Mouse (Mus musculus): ENCODE results near the gene Nrde2.

Gene Nrde2

DNA sequence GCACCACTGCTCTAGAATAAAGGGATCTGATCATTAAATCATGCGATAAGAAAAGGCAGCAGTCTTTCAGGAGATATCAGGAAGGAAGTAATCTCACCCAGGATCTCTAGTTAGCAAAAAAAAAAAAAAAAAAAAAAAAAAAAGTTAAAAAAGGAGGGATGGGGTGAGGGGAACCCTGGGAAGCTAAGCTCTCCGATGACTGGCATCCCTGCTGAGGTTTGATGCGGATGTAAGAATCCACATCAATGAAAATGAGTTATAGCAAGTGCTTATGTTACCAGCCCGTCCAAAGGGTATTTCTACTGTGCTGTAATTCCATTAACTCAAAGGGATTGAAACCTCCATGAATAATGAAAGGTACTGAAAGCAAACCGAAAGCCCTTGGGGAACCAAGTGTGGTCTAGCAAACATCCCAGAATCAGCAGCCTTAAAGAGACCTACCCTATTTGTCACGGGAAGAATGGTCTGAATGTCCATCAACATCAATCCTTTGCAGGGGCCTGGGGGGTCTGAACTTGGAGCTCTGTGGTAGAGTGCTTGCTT is 19.5 kb upstream of the Nrde2 start:
- no peak for DNase-seq

GRCm38 (mm10) chr12:100176469-100177056 is 17.1 kb upstream of the Nrde2 start:
- no peak for DNase-seq

- no peak for DNase-seq
Observed at GRCm38 (mm10) chr12:100172481-100172880, 13.0 kb upstream of the Nrde2 start.

- no peak for DNase-seq
Observed at GRCm38 (mm10) chr12:100167931-100168871, 8.7 kb upstream of the Nrde2 start.

DNA sequence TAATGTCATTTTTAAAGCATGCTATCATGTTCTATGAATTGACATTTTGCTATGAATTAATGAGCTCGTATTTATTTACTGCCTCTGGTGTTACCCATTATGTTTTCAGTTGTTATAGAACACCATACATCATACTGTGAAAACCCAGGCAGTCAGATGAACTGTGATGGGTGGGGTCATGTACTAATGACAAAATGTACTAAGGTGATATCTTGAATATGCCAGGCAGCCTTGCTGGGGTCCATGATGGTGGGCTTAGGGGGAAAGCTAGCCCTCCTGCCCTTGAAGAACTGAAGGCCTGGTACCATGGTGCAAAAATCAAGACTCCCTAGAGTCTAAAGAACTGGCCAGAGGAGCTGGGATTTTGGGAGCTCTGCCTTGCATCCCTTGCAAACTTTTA is 8.0 kb upstream of the Nrde2 start:
- no peak for DNase-seq

GRCm38 (mm10) chr12:100166939-100167338 is 7.5 kb upstream of the Nrde2 start:
- peak; percentile 36 for DNase-seq

- peak; percentile 62 for DNase-seq
Observed at GRCm38 (mm10) chr12:100166177-100166576, 6.7 kb upstream of the Nrde2 start.

- no peak for DNase-seq
Observed at GRCm38 (mm10) chr12:100164991-100165500, 5.6 kb upstream of the Nrde2 start.

- DNase-seq: no peak
Observed at GRCm38 (mm10) chr12:100152466-100152865, 7.0 kb downstream of the Nrde2 start.

- no peak for DNase-seq
Observed at GRCm38 (mm10) chr12:100144269-100144668, 15.2 kb downstream of the Nrde2 start.

GRCm38 (mm10) chr12:100143737-100144136 is 15.7 kb downstream of the Nrde2 start:
- DNase-seq: no peak

DNA sequence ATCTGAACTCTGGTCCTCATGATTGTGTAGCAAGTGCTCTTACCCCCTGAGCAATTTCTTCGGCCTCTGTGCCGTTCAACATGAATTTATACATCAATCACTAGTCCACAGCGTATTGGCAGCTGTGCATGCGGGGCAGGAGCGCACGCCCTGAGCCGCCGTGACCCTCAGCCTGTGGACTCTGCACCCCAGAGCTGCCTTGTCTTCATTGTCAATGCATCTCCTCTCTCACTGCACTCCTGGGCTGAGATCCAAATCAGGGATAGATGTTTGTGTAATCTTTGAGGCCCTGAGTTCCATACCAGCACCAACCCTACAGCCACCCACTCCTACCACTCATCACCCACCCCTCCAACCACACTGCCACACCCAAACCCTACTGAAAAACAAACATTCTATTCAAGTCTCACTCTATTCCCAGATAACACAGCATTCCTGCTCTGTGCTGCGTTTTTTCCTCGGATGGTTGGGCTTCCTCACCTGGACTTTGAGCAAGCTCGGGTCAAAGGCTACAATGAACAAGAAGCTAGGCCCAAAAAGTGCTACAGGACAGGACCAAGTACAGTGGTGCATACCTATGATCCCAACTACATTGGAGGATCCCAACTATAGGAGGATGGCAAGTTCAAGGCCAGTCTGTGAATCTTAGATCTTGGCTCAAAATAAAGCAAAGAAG is 16.5 kb downstream of the Nrde2 start:
- DNase-seq: no peak

GRCm38 (mm10) chr12:100135117-100135516 is 24.3 kb downstream of the Nrde2 start:
- DNase-seq: no peak

DNA sequence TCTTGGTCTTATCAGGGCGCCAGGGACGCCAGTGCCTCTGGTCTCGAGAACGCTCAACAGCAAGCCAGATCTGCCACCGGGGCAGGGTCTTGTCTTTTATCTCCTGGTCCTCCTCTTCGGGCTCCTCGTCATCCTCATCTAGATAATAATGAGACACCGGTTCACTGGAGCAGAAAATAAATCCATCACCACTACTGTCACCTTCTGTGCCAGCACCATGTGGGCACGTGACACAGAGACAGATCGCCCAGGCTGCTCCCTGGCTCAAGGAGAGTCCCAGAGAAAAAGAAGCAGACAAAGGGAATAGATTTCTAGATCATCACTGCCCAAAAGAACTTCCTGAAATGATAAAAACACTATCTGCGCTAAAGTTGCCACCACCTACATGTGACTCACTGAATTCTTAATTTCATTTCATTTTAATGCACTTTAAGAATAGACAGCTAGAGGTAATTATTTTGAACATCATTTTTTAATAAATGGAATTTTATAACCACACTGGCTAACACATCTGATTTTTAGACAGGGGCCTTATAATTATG is 25.0 kb downstream of the Nrde2 start:
- no peak for DNase-seq

DNA sequence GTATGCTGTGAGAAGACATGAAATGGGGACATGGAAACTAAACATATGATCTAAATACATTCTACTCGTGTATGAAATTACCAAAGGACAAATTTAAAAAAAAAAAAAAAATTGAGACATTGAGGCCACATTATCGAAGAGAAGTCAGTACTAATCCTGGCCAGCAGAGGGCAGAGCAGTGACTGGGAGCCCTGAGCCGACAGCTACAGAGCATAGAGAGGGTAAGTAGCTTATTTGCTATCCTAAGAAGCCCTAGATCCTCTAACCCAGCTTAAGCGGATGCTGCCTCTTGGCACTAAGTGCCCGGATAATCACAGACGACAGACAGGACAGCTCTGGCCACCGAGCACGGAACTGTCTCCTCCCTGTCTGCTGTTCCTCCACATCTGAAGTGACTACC is 27.8 kb downstream of the Nrde2 start:
- DNase-seq: peak; percentile 81

GRCm38 (mm10) chr12:100131167-100131566 is 28.3 kb downstream of the Nrde2 start:
- no peak for DNase-seq

DNA sequence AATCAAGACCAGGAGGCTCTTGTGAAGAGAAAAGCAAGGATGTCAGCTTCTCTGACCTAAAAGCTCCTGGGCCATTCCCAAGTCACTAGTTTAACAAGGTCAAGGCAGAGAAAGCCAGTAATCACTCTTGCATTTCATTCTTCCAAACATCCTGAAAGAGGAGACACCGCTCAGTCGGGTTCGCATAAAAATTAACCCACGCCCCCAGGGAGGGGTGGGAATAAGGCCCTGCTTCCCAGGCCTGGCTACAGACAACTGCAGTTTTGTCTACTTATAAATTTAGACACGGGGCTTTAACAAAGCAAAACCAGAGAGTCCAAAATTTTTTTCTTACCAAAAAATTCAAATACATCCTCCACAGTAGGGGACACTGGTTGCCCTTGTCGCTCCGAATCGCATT is 30.5 kb downstream of the Nrde2 start:
- no peak for DNase-seq

DNA sequence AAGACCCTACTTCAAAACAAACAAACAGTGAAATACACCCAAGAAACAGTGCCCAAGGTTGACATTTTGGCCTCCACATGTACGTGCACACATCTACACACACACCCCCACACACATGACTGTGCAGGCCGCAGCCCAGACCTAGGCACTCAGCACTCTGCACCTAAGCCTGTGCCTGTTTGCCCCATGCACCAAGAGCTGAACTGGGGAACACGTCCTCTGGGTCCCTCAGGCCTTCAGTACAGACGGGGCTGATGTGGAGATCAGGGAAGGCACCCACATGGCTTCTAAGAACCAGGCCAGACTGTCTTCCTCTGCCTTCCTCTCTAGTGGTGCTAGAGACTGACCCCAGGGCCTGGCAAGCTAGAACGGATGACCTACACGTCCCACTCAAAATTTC is 30.9 kb downstream of the Nrde2 start:
- DNase-seq: no peak

DNA sequence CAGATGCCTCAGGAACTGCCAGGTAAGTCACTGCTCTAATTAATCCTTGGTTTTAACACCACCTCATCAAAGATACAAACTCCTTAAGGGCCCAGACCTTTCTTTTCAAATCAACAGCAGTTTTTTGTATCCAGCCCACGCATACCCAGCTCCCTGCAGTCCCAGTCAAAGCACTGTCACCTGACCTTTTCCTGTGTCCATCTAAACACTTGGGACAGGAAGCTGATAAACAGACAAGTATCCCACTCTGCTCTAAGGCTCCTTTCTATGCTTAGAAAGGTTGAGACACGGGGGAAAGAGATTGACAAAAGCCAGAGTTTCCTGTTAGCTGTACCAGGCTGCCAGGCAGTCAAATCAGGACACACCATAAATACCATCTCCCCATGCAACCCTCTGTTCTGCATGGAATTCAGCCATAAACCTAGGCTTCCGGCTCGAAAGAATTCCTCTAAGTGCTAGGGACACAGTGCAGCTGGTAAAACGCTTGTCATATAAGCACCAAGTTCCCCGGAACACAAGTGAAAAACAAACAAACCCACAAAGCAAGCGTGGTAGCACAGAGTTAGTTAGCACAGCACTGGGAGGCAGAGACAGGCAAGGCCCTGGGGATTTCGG is 31.5 kb downstream of the Nrde2 start:
- no peak for DNase-seq

GRCm38 (mm10) chr12:100126968-100127865 is 32.2 kb downstream of the Nrde2 start:
- DNase-seq: no peak
